Mouse (Mus musculus) MEL (cell line): ENCODE measurements around the gene Tmem254c. TPM values are rescaled to one million over a fixed set of nuclear protein-coding genes. Genes with fewer than 3 reads are reported as not detected.
"Not testable (repeated sequence)": the region's sequence is repeated elsewhere in the genome, so short reads cannot be mapped to it uniquely, and the experiment has no call there.

Source experiments
- DNase-seq: peaks from one replicate; pipeline ENCODE4 v3.0.0; 2011; ENCODE audit warnings: low read depth, low spot score
- H3K27ac ChIP-seq: 2 replicates; pipeline ENCODE4 v1.5.1; 2012; ENCODE audit warnings: low read depth, mild to moderate bottlenecking, control low read depth, low read length, moderate library complexity; ENCODE audit not compliant: control insufficient read depth
- H3K27me3 ChIP-seq, 2 experiments: fragments of 150-350 bp in 1 of 2; sonication (generic) in 1 of 2; 2 replicates each; pipeline ENCODE4 v1.6.1; 2012; ENCODE audit warnings: low read length in 2 of 2, mild to moderate bottlenecking in 2 of 2, improper control_type of control experiment in 1 of 2, moderate library complexity in 1 of 2; ENCODE audit not compliant: insufficient read depth in 2 of 2, control insufficient read depth in 1 of 2
- H3K36me3 ChIP-seq, 2 experiments: 2 replicates each; pipeline ENCODE4 v1.6.1; 2012 to 2014; ENCODE audit warnings: low read length in 2 of 2, improper control_type of control experiment in 1 of 2, inconsistent platforms in 1 of 2, mild to moderate bottlenecking in 1 of 2; ENCODE audit not compliant: insufficient read depth in 2 of 2, control insufficient read depth in 1 of 2
- H3K4me1 ChIP-seq, 2 experiments: fragments of 150-350 bp in 1 of 2; sonication (generic) in 1 of 2; 2 replicates each; pipeline ENCODE4 v1.6.1; 2012; ENCODE audit warnings: low read length in 2 of 2, improper control_type of control experiment in 1 of 2, mild to moderate bottlenecking in 1 of 2; ENCODE audit not compliant: insufficient read depth in 2 of 2, control insufficient read depth in 1 of 2
- H3K4me3 ChIP-seq, 2 experiments: fragments of 150-350 bp in 1 of 2; sonication (generic) in 1 of 2; 2 replicates each; pipeline ENCODE4 v1.5.1; 2012; ENCODE audit warnings: low read depth in 2 of 2, low read length in 2 of 2, mild to moderate bottlenecking in 2 of 2, moderate library complexity in 2 of 2, control low read depth in 1 of 2, improper control_type of control experiment in 1 of 2; ENCODE audit not compliant: control insufficient read depth in 1 of 2, insufficient read depth in 1 of 2
- H3K79me2 ChIP-seq: 2 replicates; pipeline ENCODE4 v1.6.1; 2012; ENCODE audit warnings: mild to moderate bottlenecking, low read length, moderate library complexity; ENCODE audit not compliant: control insufficient read depth, poor library complexity, insufficient read depth
- H3K9ac ChIP-seq: 2 replicates; pipeline ENCODE4 v1.6.1; 2012; ENCODE audit warnings: low read depth, mild to moderate bottlenecking, control low read depth, low read length, moderate library complexity; ENCODE audit not compliant: control insufficient read depth, poor library complexity, severe bottlenecking
- H3K9me3 ChIP-seq: fragments of 150-350 bp; sonication (generic); replicated peaks from 2 replicates; pipeline ENCODE4 v1.6.1; 2012; ENCODE audit warnings: mild to moderate bottlenecking, low read length, improper control_type of control experiment, moderate library complexity; ENCODE audit not compliant: insufficient read depth
- polyA plus RNA-seq, 2 experiments: library from polyadenylated mRNA; stranded (reverse) in 1 of 2; unstranded in 1 of 2; fragments of >175 nt in 1 of 2; fragments of >200 nt in 1 of 2; gene quantifications; 2 replicates each; pipeline versions ENCODE4 v1.2.1 to v1.2.4; 2012; ENCODE audit warnings: low replicate concordance in 2 of 2, low read depth in 1 of 2; ENCODE audit not compliant: insufficient read length in 2 of 2, insufficient read depth in 1 of 2, missing spikeins in 1 of 2
- total RNA-seq: library from RNA; depleted of rRNA; stranded (reverse); fragments of 300-350 nt; gene quantifications from 2 replicates; pipeline ENCODE4 v1.2.3, GENCODE M21; 2012; rRNA removed

The Tmem254c gene
- total and polyA plus RNA-seq, 3 experiments, result 12.1 to 36.0 TPM; not detected in 1

DNA sequence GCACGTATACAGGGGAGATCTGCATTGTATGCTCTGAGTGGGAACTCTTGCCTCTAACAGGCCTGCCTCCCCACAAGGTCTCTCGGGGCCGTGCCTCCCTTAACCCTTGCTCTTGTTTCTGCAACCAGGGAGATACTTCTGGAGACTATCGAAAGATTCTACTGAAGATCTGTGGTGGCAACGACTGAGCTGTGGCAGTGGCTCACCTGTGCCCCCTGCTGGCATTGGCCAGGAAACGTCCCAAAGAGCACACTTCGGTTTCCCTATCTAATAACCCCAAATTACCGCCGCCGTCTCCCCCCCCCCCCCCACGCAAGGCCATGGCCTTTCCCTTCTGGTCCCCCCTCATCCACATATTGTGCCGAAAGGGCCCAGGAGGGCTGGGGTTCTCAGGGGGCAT is 41.5 kb downstream of the Tmem254c start:
- H3K36me3 ChIP-seq, DNase-seq, H3K27ac ChIP-seq, H3K4me1 ChIP-seq, H3K4me3 ChIP-seq, H3K9ac ChIP-seq, H3K79me2 ChIP-seq, H3K9me3 ChIP-seq, H3K27me3 ChIP-seq: not testable (repeated sequence)

DNA sequence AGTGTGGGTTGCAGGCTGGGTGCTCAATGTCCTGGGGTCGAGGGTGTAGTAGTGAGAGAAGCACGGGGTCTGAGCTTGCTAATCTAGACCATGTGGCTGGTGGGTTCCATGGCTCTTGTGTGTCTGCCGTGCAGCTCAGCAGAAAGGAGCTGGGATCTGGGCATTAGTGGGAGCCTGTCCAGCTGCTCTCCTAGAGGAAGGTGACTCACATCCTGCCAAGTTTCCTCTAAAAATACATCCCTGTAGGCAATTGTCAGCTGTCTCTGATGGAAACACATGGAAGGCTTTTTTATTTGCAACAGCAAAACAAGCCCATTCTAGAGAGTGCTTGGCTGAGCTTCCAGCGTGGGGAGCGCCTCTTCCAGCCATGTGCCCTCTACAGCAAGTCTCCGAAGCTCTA is 44.3 kb downstream of the Tmem254c start:
- not testable (repeated sequence) for H3K9ac ChIP-seq, H3K4me1 ChIP-seq, H3K9me3 ChIP-seq, H3K27me3 ChIP-seq, DNase-seq, H3K79me2 ChIP-seq, H3K36me3 ChIP-seq, H3K4me3 ChIP-seq, H3K27ac ChIP-seq

DNA sequence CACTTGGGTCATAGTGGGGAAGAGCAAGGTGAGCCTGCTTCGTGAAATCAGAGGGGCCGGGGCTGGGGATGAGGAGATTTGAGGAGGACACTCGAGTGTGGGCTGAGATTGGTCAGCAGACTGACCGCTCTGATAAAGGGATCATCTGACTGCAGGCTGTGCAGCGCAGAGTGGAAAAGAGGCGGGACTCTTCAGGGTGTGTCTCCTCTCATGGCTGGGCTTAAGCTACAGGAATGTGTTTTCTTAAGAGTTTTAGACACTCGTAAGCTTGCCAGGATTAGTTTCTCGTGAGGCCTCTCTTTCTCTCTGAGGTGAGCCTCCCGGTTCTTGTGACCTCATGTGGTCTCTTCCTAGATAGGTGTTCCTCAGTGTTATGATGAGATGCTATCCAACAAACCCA is 45.6 kb downstream of the Tmem254c start:
- not testable (repeated sequence) for H3K9ac ChIP-seq, DNase-seq, H3K27ac ChIP-seq, H3K9me3 ChIP-seq, H3K4me3 ChIP-seq, H3K27me3 ChIP-seq, H3K36me3 ChIP-seq, H3K79me2 ChIP-seq, H3K4me1 ChIP-seq

DNA sequence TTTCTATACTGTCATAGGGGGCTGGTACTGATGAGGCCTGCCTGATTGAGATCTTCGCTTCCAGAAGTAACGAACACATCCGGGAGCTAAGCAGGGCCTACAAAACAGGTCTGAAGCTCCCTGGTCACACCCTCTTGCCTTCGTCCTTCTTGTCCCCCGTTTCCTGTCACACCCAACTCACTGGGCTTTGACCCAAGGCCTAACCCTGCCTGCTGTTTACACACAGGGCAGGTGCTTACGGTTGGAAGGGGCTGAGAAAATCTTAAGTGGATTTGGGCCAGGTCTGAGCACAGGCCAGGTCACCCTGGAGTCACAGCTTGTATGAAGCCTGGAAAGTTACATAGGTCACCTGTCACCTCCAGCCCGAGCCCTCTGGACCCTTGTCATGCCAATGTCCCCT is 50.7 kb downstream of the Tmem254c start:
- not testable (repeated sequence) for H3K4me1 ChIP-seq, H3K36me3 ChIP-seq, H3K27me3 ChIP-seq, H3K79me2 ChIP-seq, H3K4me3 ChIP-seq, H3K9ac ChIP-seq, H3K9me3 ChIP-seq, H3K27ac ChIP-seq, DNase-seq

Other genes with a start within 250 kb of the Tmem254c start
- gene Anxa11, start 225.2 kb downstream of the Tmem254c start, total RNA-seq, result 7.3 and 7.6 TPM in 2 replicates
- gene Anxa11, start 225.2 kb downstream of the Tmem254c start, polyA plus RNA-seq, result 10 to 100 TPM in 1 of 2 experiments, not detected in 1; 40.5 TPM
- not detected in 2 replicates for gene Plac9a, start 164.3 kb downstream of the Tmem254c start, total RNA-seq
- not detected for gene Plac9a, start 164.3 kb downstream of the Tmem254c start, polyA plus RNA-seq
- gene Tmem254a, start 139.7 kb downstream of the Tmem254c start, total RNA-seq, result 0.69 and 0.81 TPM in 2 replicates
- 1 to 10 TPM in 1 of 2 experiments, not detected in 1; 1.8 TPM for gene Tmem254a, start 139.7 kb downstream of the Tmem254c start, polyA plus RNA-seq
- not detected in 2 replicates for gene Cphx1, start 129.1 kb downstream of the Tmem254c start, total RNA-seq
- gene Cphx1, start 129.1 kb downstream of the Tmem254c start, polyA plus RNA-seq, result not detected
- not detected in 2 replicates for gene Duxbl1, start 88.8 kb downstream of the Tmem254c start, total RNA-seq
- gene Duxbl1, start 88.8 kb downstream of the Tmem254c start, polyA plus RNA-seq, result not detected
- gene Gm9780, start 24.6 kb downstream of the Tmem254c start, total RNA-seq, result not detected in 2 replicates
- gene Gm9780, start 24.6 kb downstream of the Tmem254c start, polyA plus RNA-seq, result not detected
- not detected in 2 replicates for gene Cphx2, start 14.2 kb upstream of the Tmem254c start, total RNA-seq
- gene Cphx2, start 14.2 kb upstream of the Tmem254c start, polyA plus RNA-seq, result not detected
- gene Cphx3, start 14.9 kb upstream of the Tmem254c start, total RNA-seq, result not detected in 2 replicates
- not detected for gene Cphx3, start 14.9 kb upstream of the Tmem254c start, polyA plus RNA-seq
- not detected in 2 replicates for gene Duxbl2, start 51.0 kb upstream of the Tmem254c start, total RNA-seq
- gene Duxbl2, start 51.0 kb upstream of the Tmem254c start, polyA plus RNA-seq, result not detected
- gene Plac9b, start 115.1 kb upstream of the Tmem254c start, total RNA-seq, result not detected in 2 replicates
- not detected for gene Plac9b, start 115.1 kb upstream of the Tmem254c start, polyA plus RNA-seq
- gene Tmem254b, start 139.7 kb upstream of the Tmem254c start, total RNA-seq, result 2.5 and 3.7 TPM in 2 replicates
- gene Tmem254b, start 139.7 kb upstream of the Tmem254c start, polyA plus RNA-seq, result 1 to 10 TPM in 1 of 2 experiments, not detected in 1; 7.7 TPM
- gene Duxbl3, start 190.6 kb upstream of the Tmem254c start, total RNA-seq, result not detected in 2 replicates
- not detected for gene Duxbl3, start 190.6 kb upstream of the Tmem254c start, polyA plus RNA-seq